Mouse (Mus musculus) B cell, adult 67 days (primary cell): ENCODE data around the gene Uchl4. TPM values are rescaled to one million over a fixed set of nuclear protein-coding genes. Genes with fewer than 3 reads are reported as not detected.

Source experiments
- total RNA-seq, 2 experiments: library from RNA; stranded (reverse); gene quantifications; 4 replicates each; pipeline ENCODE4 v1.2.4; 2023

Uchl4 gene
- 1 to 10 TPM; 2.8 to 2.9 TPM for total RNA-seq

GRCm38 (mm10) chr9:64234768-64235435 is at the start of gene Uchl4:
Gene Uchl4, plus strand, starts transcription at chr9:64235201.

DNA sequence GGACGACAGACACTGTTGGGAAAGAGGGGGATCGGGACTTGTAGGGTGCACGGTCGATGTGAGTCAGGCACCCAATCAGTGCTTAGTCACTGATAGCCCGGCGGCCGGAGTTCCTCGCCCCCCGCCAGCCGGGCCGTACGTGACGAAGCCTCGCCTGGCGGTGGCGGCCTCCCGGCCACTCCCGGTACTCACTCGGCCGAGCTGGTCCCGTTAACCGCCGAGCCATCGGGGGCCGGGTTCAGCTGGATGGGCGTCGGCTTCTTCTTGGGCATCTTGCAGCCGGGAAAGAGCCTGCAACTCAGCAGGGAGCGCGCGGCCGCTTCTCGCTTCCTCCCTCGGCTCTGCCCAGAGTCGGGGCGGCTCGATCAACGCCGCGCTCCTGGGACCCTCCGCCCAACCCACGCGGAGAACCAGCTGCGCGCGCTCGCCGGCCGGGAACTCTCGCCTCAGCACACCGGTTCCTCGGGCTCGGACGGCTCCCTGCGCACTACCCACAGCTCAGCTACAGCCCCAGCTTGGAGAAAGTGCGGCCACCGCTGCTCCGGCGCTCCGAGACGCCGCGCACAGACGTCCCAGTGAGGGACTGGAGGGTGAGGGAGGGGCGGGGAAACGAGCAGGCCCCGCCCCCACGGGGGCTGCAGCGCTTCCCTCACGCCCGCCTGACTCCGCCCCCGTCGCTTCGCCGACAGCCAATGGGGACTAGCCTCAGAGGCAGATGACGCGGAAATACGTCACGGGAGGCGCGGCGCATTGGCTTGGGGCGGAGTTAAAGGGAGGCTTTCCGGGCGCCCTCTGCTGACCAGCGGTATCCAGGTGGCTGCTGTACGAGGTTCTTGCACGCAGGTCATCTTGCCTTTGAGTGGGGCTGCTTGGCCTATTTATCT is 18.3 kb downstream of the Uchl4 start, which contains the start of gene Map2k1:
Gene Map2k1, minus strand, starts transcription at position 611 of the 884 bp plus-strand sequence.

GRCm38 (mm10) chr9:64281105-64281780 is 46.2 kb downstream of the Uchl4 start, which contains the start of gene Tipin:
Gene Tipin, plus strand, starts transcription at chr9:64281581.

Other genes starting within 250 kb of the Uchl4 start
- gene Smad6, start 213.1 kb upstream of the Uchl4 start, total RNA-seq: not detected
- gene Lctl, start 118.1 kb upstream of the Uchl4 start, total RNA-seq: not detected
- gene Zwilch, start 62.1 kb upstream of the Uchl4 start, total RNA-seq: 1 to 10 TPM; 6.1 to 6.3 TPM
- 1,000 to 10,000 TPM; 1,733 to 1,769 TPM for gene Rpl4, start 61.8 kb upstream of the Uchl4 start, total RNA-seq
- gene Snapc5, start 55.9 kb upstream of the Uchl4 start, total RNA-seq: 10 to 100 TPM; 20.3 to 21.0 TPM
- 100 to 1,000 TPM; 139 to 161 TPM for gene Map2k1, start 18.4 kb downstream of the Uchl4 start, total RNA-seq
- 10 to 100 TPM; 19.1 to 40.5 TPM for gene Tipin, start 46.4 kb downstream of the Uchl4 start, total RNA-seq
- 10 to 100 TPM; 29.1 to 30.5 TPM for gene Dis3l, start 106.1 kb downstream of the Uchl4 start, total RNA-seq
- not detected for gene Megf11, start 150.4 kb downstream of the Uchl4 start, total RNA-seq